Mouse (Mus musculus) induced T-regulatory cell, adult 2 months (primary cell): Measurements from ENCODE around the gene Lamc3.

Source experiments
- DNase-seq: peaks from one replicate; pipeline ENCODE4 v3.0.0-alpha.2; 2012; ENCODE audit warnings: low read depth

Lamc3 gene

GRCm38 (mm10) chr2:31974809-31975371 is 87.8 kb downstream of the Lamc3 start:
- no peak for DNase-seq

DNA sequence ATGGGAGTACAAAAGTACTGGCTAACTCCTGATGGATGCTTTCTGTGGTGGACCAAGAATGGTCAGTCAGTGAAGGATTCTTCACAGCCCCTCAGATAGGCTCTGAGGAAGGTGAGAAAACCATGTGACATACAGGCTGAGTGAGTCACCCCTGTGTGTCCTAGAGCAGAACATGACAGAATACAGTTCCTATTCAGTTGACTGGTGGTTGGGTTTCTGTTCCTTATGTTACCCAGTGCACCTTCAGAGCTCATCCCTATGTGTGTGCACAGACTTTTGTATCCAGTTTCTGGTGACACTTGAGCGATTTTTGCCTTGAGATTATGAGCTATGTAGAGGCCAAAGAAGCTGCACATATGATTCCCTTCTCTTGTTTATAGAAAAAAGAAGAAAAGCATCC is 100.7 kb downstream of the Lamc3 start:
- DNase-seq: no peak

DNA sequence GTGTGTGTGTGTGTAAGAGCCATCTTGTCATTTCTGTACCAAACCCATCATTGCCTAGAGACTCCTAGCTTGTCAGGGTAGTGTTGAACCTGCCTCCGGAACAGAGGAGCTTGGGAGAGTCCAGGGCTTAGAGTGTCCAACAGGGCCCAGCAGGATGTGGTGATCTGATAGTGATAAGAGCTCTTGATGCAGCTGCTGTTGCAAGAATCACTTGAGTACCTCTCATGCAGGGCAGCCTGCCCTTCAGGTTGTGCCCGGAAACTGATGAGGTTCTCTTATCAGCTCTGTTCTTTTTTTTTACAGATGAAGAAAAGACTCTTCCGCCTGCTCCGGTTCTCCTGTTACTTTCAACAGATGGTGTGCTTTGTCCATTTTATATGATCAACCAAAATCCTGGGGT is 103.9 kb downstream of the Lamc3 start:
- DNase-seq: no peak

- DNase-seq: no peak
These were observed 107.8 kb downstream of the Lamc3 start for GRCm38 (mm10) chr2:31994896-31995295.

GRCm38 (mm10) chr2:31996060-31996459 is 109.0 kb downstream of the Lamc3 start:
- DNase-seq: no peak
